Mouse (Mus musculus): Measurements from ENCODE around the gene Fam84b.

The Fam84b gene

DNA sequence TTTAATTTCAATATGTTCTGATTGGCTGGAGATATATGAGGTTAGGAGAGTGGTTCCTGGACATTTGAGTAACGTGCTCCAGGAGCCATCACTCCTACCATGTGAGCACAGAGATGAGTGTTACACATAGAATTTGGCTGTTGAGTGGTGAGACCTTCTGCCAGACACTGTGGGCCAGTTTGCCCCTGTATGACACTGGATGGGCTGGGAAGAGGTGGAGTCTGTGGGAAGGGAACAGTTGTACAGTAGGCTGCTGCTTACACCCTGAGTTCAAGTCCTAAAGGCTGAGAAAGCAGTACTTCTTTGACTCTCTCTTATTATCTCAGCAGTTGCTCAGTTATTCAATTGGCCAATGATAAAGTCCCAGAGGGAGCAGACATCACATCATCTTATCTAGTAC, 27.4 kb downstream of the Fam84b start:
- 74% methylated on average over 1 of the region's 1 CpGs for WGBS

DNA sequence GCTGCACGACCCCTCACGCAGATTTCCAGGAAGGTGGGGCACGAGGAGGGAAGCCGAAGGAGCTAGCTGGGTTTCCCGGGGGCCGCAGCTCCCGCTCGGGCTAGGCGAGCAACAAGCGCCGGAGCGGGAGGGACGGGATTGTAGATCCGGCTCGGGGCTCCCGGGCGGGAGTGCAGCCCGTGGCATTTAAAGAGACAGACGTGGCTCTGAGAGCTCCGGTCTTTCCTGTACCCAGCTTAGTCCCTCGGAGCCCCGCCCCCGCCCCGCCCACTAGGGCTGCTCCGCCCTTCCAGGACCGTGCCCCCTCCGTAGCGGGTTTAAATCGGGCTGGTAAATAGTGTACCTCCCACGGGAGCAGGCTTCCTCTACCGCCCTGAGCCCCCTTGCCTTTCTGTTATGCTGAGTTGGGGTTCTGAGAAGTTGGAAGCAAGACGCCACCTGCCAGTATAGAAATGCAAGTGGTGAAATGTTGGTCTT, 28.8 kb downstream of the Fam84b start:
- WGBS, result under 1% methylated on average over 31 of the region's 32 CpGs

DNA sequence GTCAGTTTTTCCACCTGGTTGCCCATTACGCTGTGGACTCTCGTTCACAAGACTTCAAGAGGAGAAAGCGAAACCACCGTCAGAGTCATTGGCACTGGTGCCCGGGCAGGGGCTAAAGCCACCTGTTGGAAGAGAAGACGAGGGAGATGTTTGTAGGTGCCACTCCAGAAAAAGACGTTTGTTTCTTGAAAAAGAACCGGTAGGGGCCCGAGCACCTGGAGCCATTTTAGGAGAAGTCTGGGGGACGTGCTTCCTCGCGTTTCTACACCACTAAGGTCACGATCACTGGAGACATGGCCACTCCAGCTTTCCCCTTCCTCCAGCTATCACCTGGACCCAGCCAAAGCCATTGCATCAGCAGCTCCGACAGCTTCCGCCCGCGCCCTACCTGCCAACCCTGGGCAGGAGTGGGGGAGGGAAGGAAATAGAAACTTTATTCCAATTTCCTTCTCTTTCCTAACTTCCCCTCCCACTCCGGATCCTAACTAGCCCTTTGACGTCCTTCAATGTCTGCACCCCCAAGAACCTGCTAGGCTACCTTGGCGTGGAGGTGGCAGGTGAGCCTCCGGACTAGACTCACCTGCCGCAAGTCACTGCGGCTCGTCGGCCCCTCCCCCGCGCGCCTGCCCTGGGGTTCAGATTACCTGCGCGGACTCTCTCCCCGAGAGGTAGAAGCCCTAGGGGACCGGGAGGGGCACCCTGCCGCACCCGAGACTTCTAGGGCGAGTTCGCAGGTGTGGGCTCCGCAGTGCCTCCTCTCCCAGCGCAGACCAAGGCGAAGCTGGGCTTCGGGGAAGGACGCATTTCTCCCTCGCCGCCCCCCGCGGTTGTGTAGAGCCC, 29.5 kb downstream of the Fam84b start:
- under 1% methylated on average over 45 of the region's 45 CpGs for WGBS

GRCm38 (mm10) chr15:60823620-60823869, 30.0 kb downstream of the Fam84b start:
- under 1% methylated on average over 24 of the region's 24 CpGs for WGBS

GRCm38 (mm10) chr15:60822803-60823619, 30.6 kb downstream of the Fam84b start:
- WGBS, result under 1% methylated on average over 68 of the region's 68 CpGs

- WGBS, result 20% methylated on average over 10 of the region's 10 CpGs
Measured at GRCm38 (mm10) chr15:60822101-60822802, 31.3 kb downstream of the Fam84b start.

DNA sequence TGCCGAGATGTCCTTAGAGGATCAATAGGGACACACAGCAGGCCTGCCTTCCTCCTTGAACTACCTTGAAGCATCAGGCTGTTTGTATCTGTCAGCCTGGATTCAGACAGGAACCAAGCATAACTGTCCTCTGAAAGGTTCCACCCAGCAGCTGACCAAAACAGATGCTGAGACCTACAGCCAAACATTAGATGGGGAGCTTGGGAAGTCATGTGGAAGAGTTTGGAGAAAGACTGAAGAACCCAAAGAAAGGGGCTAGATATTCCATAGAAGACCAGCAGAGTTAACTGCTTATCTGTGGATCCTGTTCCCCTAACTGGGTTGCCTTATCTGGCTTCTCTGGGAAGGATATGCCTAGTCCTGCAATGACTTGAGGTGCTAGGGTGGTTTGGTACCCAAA, 35.1 kb downstream of the Fam84b start:
- 91% methylated on average over 1 of the region's 1 CpGs for WGBS

GRCm38 (mm10) chr15:60816478-60816877, 37.1 kb downstream of the Fam84b start:
- WGBS, result 79% methylated on average over 1 of the region's 1 CpGs

- whole genome bisulfite sequencing, result 75% methylated on average over 3 of the region's 3 CpGs
Measured at GRCm38 (mm10) chr15:60814542-60814941, 39.0 kb downstream of the Fam84b start.

GRCm38 (mm10) chr15:60789084-60789483, 64.5 kb downstream of the Fam84b start:
- WGBS, result 78% methylated on average over 1 of the region's 1 CpGs

- 76% methylated on average over 2 of the region's 2 CpGs for WGBS
Measured at GRCm38 (mm10) chr15:60783761-60784160, 69.8 kb downstream of the Fam84b start.

- WGBS, result 61% methylated on average over 1 of the region's 1 CpGs
Measured at GRCm38 (mm10) chr15:60779531-60779973, 74.0 kb downstream of the Fam84b start.

DNA sequence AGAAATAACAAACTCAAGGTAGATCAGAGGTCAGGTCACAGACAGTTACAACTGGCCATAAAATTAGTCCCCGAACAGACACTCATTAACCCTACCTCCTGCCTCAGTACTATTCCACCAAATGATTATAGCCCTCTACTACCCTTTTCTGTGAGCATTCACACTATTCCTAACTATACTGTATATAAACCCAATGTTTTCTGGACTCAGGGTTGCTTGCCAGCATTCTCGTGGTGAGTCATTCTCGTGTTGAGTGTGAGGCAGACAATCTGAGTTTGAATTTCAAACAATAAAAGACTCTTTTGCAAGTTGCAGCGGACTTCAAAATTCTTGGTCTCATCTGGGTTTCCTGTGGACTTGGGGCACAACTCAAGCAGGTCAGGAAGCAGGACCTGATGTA, 74.5 kb downstream of the Fam84b start:
- 52% methylated on average over 4 of the region's 4 CpGs for WGBS

All from cerebral cortex, adult 2 months (tissue).